Mouse (Mus musculus) heart, embryonic 15.5 days (tissue): Measurements from ENCODE around the gene 1700029H14Rik. TPM values are rescaled to one million over a fixed set of nuclear protein-coding genes. Genes with fewer than 3 reads are reported as not detected.

Experiments used
- ATAC-seq: fragments of 200-750 bp; cut with Nextera tagmentation; replicated peaks from 2 replicates; pipeline ENCODE4 v1.8.0; 2017; ENCODE audit warnings: low read depth, moderate TSS enrichment; ENCODE audit not compliant: insufficient number of reproducible peaks, insufficient read depth, low FRiP score
- H3K27ac ChIP-seq: fragments of 300-500 bp; sonication (generic); 2 replicates; pipeline ENCODE4 v1.5.1; 2015; ENCODE audit warnings: mild to moderate bottlenecking, inconsistent platforms
- H3K27me3 ChIP-seq: fragments of 300-500 bp; sonication (generic); 2 replicates; pipeline ENCODE4 v1.6.1; 2015; ENCODE audit warnings: inconsistent platforms
- H3K36me3 ChIP-seq: fragments of 300-500 bp; sonication (generic); 2 replicates; pipeline ENCODE4 v1.6.1; 2015; ENCODE audit warnings: mild to moderate bottlenecking, inconsistent platforms
- H3K4me1 ChIP-seq: fragments of 300-500 bp; sonication (generic); replicated peaks from 2 replicates; pipeline ENCODE4 v1.6.1; 2015; ENCODE audit warnings: inconsistent platforms
- H3K4me2 ChIP-seq: fragments of 300-500 bp; sonication (generic); 2 replicates; pipeline ENCODE4 v1.6.1; 2015; ENCODE audit warnings: inconsistent platforms, mild to moderate bottlenecking, moderate library complexity
- H3K4me3 ChIP-seq: fragments of 300-500 bp; sonication (generic); 2 replicates; pipeline ENCODE4 v1.5.1; 2015; ENCODE audit warnings: mild to moderate bottlenecking, inconsistent platforms
- H3K9ac ChIP-seq: fragments of 300-500 bp; sonication (generic); 2 replicates; pipeline ENCODE4 v1.6.1; 2015; ENCODE audit warnings: mild to moderate bottlenecking, inconsistent platforms
- H3K9me3 ChIP-seq: fragments of 300-500 bp; sonication (generic); replicated peaks from 2 replicates; pipeline ENCODE4 v1.6.1; 2016; ENCODE audit warnings: inconsistent platforms
- WGBS: fragments of 180-500 bp; shearing (Covaris S2); methylation state at CpG from one replicate; pipeline ENCODE4 v1.1.7; 2015; ENCODE audit warnings: mixed read lengths; 5-methylcytosine and 5-hydroxymethylcytosine counted together
- polyA plus RNA-seq: library from polyadenylated mRNA; unstranded; fragments of >200 nt; fragmentation: Nextera tagmentation; extraction: Ambion mirVana; gene quantifications from 2 replicates; pipeline ENCODE4 v1.2.1, GENCODE M21; 2015

Gene 1700029H14Rik
- polyA plus RNA-seq, 1 experiment from 2014 or later: not detected

- H3K4me2 ChIP-seq: no peak overlapping the region
- no peak overlapping the region for H3K27ac ChIP-seq
- peaks cover 11% of the 10 kb centered on the region for H3K27me3 ChIP-seq
- no peak overlapping the region for H3K9ac ChIP-seq
- peaks cover 64% of the 10 kb centered on the region for H3K4me1 ChIP-seq
- WGBS: 64% methylated on average over 6 of the region's 6 CpGs
- H3K9me3 ChIP-seq: no peaks in the 10 kb centered on the region
- ATAC-seq: no peak
- H3K4me3 ChIP-seq: no peak overlapping the region
- H3K36me3 ChIP-seq: no peaks in the 10 kb centered on the region
These were observed 41.9 kb downstream of the 1700029H14Rik start for GRCm38 (mm10) chr8:13520349-13520748.

GRCm38 (mm10) chr8:13519503-13519902, 42.8 kb downstream of the 1700029H14Rik start:
- no peak overlapping the region for H3K4me2 ChIP-seq
- WGBS: 47% methylated on average over 9 of the region's 9 CpGs
- peaks cover 64% of the 10 kb centered on the region for H3K4me1 ChIP-seq
- H3K27me3 ChIP-seq: peaks cover 11% of the 10 kb centered on the region
- H3K9me3 ChIP-seq: no peaks in the 10 kb centered on the region
- H3K36me3 ChIP-seq: no peaks in the 10 kb centered on the region
- ATAC-seq: no peak
- H3K27ac ChIP-seq: no peak overlapping the region
- H3K4me3 ChIP-seq: no peak overlapping the region
- H3K9ac ChIP-seq: no peak overlapping the region

DNA sequence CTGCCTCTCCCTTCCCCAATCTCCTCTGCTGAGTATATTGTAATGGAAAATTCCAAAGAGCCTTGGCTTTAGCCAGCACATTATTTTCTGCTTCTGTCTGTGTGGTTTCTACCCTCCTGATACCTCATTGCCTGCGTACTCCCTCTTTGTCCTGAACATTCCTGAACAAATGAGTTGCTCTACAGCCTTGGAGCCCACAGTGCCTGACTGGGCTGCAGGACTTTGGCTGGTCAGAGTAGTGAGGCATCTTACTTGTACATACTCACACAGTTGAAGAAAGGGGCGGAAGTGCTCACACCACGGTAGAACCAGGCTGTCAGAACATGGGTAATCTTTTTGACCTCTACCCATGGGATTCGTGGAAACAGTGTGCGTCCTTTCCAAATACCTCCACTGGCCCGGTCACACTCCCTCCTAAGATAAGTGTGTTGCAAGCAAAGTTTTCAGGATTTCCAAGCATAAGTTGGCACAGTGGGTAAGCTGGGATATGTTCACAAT, 44.9 kb downstream of the 1700029H14Rik start:
- peaks cover 51% of the 10 kb centered on the region for H3K4me1 ChIP-seq
- ATAC-seq: 0 out of 2 replicates have a peak, but pooled peaks have one; percentile 17
- 57% methylated on average over 6 of the region's 6 CpGs for WGBS

GRCm38 (mm10) chr8:13516728-13517127, 45.5 kb downstream of the 1700029H14Rik start:
- Histone ChIP-seq H3K36me3 (no peaks in the 10 kb centered on the region), H3K4me3 (no peak overlapping the region), H3K27me3 (no peaks in the 10 kb centered on the region), H3K4me1 (peaks cover 47% of the 10 kb centered on the region), H3K9me3 (no peaks in the 10 kb centered on the region), H3K9ac (no peak overlapping the region), H3K27ac (peak overlapping the region; percentile 48), H3K4me2 (no peak overlapping the region)
- no peak for ATAC-seq
- WGBS: 65% methylated on average over 5 of the region's 5 CpGs

More for the DNA sequence above, 44.9 kb downstream of the 1700029H14Rik start:
- Histone ChIP-seq H3K4me3 (no peak overlapping the region), H3K9ac (no peak overlapping the region), H3K9me3 (no peaks in the 10 kb centered on the region), H3K27ac (peak overlapping the region; percentile 48), H3K27me3 (peaks cover 6% of the 10 kb centered on the region), H3K4me2 (no peak overlapping the region), H3K36me3 (no peaks in the 10 kb centered on the region)

GRCm38 (mm10) chr8:13516011-13516442, 46.2 kb downstream of the 1700029H14Rik start:
- peak; percentile 65 for ATAC-seq
- Histone ChIP-seq H3K4me2 (no peak overlapping the region), H3K9me3 (no peaks in the 10 kb centered on the region), H3K36me3 (no peaks in the 10 kb centered on the region), H3K4me1 (peaks cover 40% of the 10 kb centered on the region), H3K9ac (no peak overlapping the region), H3K27me3 (no peaks in the 10 kb centered on the region), H3K27ac (peak overlapping the region; percentile 48), H3K4me3 (no peak overlapping the region)
- 17% methylated on average over 7 of the region's 7 CpGs for WGBS

GRCm38 (mm10) chr8:13513556-13514370, 48.5 kb downstream of the 1700029H14Rik start:
- no peak overlapping the region for H3K9ac ChIP-seq
- peaks cover 29% of the 10 kb centered on the region for H3K4me1 ChIP-seq
- no peaks in the 10 kb centered on the region for H3K27me3 ChIP-seq
- ATAC-seq: no peak
- H3K9me3 ChIP-seq: no peaks in the 10 kb centered on the region
- H3K27ac ChIP-seq: no peak overlapping the region
- WGBS: 76% methylated on average over 5 of the region's 5 CpGs
- H3K4me2 ChIP-seq: no peak overlapping the region
- H3K36me3 ChIP-seq: no peaks in the 10 kb centered on the region
- no peak overlapping the region for H3K4me3 ChIP-seq

DNA sequence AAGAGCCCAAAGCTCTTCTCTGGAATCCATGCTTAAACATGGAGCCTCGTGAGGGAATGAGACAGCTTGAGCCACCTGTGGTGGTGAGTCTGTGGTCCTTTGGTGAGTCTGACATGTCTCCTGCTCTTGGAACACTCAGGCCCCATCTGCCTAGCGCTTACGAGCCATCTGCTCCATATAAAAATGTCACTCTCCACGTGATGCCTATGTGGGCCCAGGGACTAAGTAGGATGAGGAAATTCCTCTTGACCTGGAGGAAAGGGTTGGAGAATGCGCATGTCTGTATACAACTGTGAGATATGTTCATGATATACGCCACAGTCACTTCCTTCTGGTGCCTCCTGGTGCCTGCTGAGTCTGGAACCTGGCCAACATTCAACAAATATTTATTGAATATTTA, 49.6 kb downstream of the 1700029H14Rik start:
- no peaks in the 10 kb centered on the region for H3K27me3 ChIP-seq
- H3K9me3 ChIP-seq: no peaks in the 10 kb centered on the region
- H3K4me3 ChIP-seq: no peak overlapping the region
- no peak for ATAC-seq
- no peak overlapping the region for H3K4me2 ChIP-seq
- peaks cover 30% of the 10 kb centered on the region for H3K4me1 ChIP-seq
- H3K27ac ChIP-seq: no peak overlapping the region
- H3K9ac ChIP-seq: no peak overlapping the region
- no peaks in the 10 kb centered on the region for H3K36me3 ChIP-seq
- WGBS: 58% methylated on average over 6 of the region's 6 CpGs

DNA sequence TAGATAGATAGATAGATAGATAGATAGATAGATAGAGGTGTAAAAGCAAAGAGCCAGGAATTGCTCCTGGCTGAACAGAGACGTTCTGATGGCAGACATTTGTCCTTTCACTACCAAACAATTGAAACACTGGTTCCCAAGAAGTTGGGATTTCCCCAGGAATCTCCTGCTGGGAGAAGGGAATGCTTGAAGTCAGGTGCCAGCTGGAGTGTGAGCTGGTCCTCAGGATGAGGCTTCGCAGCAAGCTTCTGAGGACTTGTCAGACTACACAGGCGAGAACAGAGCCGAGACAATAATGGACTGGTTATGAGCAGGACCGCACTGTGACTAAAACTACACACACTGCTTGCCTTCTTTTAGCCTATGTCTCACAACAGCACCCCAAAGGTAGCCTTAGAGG, 50.2 kb downstream of the 1700029H14Rik start:
- H3K9me3 ChIP-seq: no peaks in the 10 kb centered on the region
- H3K4me3 ChIP-seq: no peak overlapping the region
- no peak overlapping the region for H3K27ac ChIP-seq
- no peak overlapping the region for H3K4me2 ChIP-seq
- H3K27me3 ChIP-seq: no peaks in the 10 kb centered on the region
- H3K36me3 ChIP-seq: no peaks in the 10 kb centered on the region
- no peak overlapping the region for H3K9ac ChIP-seq
- no peak for ATAC-seq
- peaks cover 30% of the 10 kb centered on the region for H3K4me1 ChIP-seq
- WGBS: 67% methylated on average over 5 of the region's 5 CpGs

- ATAC-seq: no peak
These were observed 54.9 kb downstream of the 1700029H14Rik start for GRCm38 (mm10) chr8:13507284-13507937.

DNA sequence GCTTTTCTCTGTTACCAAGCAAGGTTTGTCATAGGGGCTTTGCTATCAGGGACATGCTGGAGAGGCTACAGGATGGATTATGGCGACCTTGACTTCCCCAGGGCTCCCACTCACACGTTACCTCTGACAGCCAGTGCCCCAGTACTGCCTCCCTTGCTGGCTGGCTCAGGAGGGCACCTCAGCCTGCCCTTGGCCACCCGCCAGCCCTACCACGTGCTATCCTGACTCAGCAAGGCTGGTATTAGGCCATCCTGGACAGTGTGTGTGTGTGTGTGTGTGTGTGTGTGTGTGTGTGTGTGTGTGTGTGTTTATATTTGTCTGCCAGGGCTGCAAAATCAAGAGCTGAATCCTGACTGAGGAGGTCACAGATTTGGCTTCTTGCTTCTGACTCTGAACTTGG, 55.4 kb downstream of the 1700029H14Rik start:
- Histone ChIP-seq H3K27me3 (peaks cover 9% of the 10 kb centered on the region; the same call in 1 of the 2 replicates), H3K9me3 (no peaks in the 10 kb centered on the region), H3K4me1 (peaks cover 23% of the 10 kb centered on the region), H3K4me3 (no peak overlapping the region), H3K4me2 (no peak overlapping the region), H3K9ac (no peak overlapping the region), H3K36me3 (no peaks in the 10 kb centered on the region), H3K27ac (peak overlapping the region; percentile 11; the same call in 1 of the 2 replicates)
- 23% methylated on average over 4 of the region's 4 CpGs for WGBS
- peak; percentile 87 for ATAC-seq

More at GRCm38 (mm10) chr8:13507284-13507937, 54.9 kb downstream of the 1700029H14Rik start:
- H3K4me1 ChIP-seq: peaks cover 26% of the 10 kb centered on the region
- H3K9me3 ChIP-seq: no peaks in the 10 kb centered on the region
- H3K27ac ChIP-seq: 0 out of 2 replicates have a peak overlapping the region, but pooled peaks have one; percentile 31
- H3K4me3 ChIP-seq: no peak overlapping the region
- no peak overlapping the region for H3K9ac ChIP-seq
- H3K27me3 ChIP-seq: peaks cover 9% of the 10 kb centered on the region; the same call in 1 of the 2 replicates
- H3K4me2 ChIP-seq: no peak overlapping the region
- WGBS: 84% methylated on average over 3 of the region's 3 CpGs
- no peaks in the 10 kb centered on the region for H3K36me3 ChIP-seq

DNA sequence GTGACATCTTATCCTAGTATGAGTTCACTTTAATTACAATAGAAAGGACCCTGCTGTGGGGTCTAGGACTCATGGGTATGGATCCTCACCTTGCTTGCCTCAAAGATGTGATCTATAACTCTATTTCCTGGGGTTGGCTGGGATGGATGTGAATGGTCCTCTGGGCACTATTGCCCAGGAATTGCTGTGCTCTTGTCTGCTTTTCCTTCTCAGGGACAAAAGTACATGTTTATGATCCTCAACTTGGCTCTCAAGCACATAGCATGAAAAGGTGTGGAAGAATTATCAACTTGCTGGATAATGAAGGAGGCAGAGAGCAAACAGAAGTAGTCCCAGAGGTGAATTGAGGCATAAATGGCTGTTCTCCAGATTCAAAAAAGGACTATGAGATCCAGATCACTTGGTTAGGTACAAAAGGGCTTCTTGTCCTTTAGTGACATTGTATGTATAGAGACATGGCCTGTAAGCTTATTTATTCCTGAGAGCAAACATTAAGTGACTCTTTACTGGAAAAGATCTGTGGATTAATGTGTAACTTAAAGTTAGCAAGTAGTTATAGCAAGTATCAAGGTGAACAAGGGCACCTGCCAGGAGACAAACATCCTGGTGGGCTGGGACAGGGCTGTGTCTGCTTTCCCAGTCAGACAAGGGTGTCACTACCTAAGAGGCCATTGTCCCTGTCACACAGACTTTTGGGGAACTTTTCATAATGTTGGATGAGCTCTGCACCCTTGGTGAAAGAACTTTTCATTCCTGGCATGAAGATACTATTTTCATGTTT, 57.2 kb downstream of the 1700029H14Rik start:
- H3K4me2 ChIP-seq: no peak overlapping the region
- no peak for ATAC-seq
- peaks cover 23% of the 10 kb centered on the region for H3K4me1 ChIP-seq
- peaks cover 9% of the 10 kb centered on the region; the same call in 1 of the 2 replicates for H3K27me3 ChIP-seq
- H3K9ac ChIP-seq: no peak overlapping the region
- no peak overlapping the region for H3K27ac ChIP-seq
- no peaks in the 10 kb centered on the region for H3K9me3 ChIP-seq
- no peak overlapping the region for H3K4me3 ChIP-seq
- H3K36me3 ChIP-seq: no peaks in the 10 kb centered on the region
